Mouse (Mus musculus) spleen, adult 2 months (tissue): Measurements from ENCODE around the gene Dpysl5. TPM values are rescaled to one million over a fixed set of nuclear protein-coding genes. Genes with fewer than 3 reads are reported as not detected.

Experiments used
- DNase-seq, 2 experiments: peaks; one replicate each; pipeline versions ENCODE4 v3.0.0 to v3.0.0-alpha.2; 2012 to 2021; ENCODE audit warnings: low spot score in 2 of 2, low read depth in 1 of 2
- H3K27ac ChIP-seq: fragments of 200-500 bp; 2 replicates; pipeline ENCODE4 v1.5.1; 2012; ENCODE audit warnings: low read length, inconsistent platforms; ENCODE audit not compliant: insufficient read depth
- H3K27me3 ChIP-seq: fragments of 200-500 bp; 2 replicates; pipeline ENCODE4 v1.6.1; 2012; ENCODE audit warnings: mild to moderate bottlenecking, moderate library complexity, low read length, inconsistent platforms; ENCODE audit not compliant: control insufficient read depth, insufficient read depth
- H3K36me3 ChIP-seq: fragments of 200-500 bp; 2 replicates; pipeline ENCODE4 v1.6.1; 2012; ENCODE audit warnings: mild to moderate bottlenecking, low read length, inconsistent platforms; ENCODE audit not compliant: control insufficient read depth, insufficient read depth
- H3K4me1 ChIP-seq: fragments of 200-500 bp; 2 replicates; pipeline ENCODE4 v1.6.1; 2011; ENCODE audit warnings: inconsistent platforms; ENCODE audit not compliant: control insufficient read depth, insufficient read depth, insufficient read length
- H3K4me3 ChIP-seq: fragments of 200-500 bp; 2 replicates; pipeline ENCODE4 v1.5.1; 2011; ENCODE audit warnings: mild to moderate bottlenecking, inconsistent platforms; ENCODE audit not compliant: insufficient read depth, insufficient read length; ENCODE audit errors: extremely low read depth
- CTCF ChIP-seq: fragments of 200-500 bp; IDR thresholded peaks from 2 replicates; pipeline ENCODE4 v1.5.1; 2011; ENCODE audit warnings: mild to moderate bottlenecking, inconsistent platforms; ENCODE audit not compliant: insufficient read depth, insufficient read length, insufficient replicate concordance; ENCODE audit errors: extremely low read depth
- POLR2A ChIP-seq: fragments of 200-500 bp; IDR thresholded peaks from 2 replicates; pipeline ENCODE4 v1.6.1; 2011; ENCODE audit warnings: low read depth, low read length, inconsistent platforms
- WGBS: fragments of 180-500 bp; shearing (Covaris S2); methylation state at CpG from one replicate; pipeline ENCODE4 v1.1.7; 2018; 5-methylcytosine and 5-hydroxymethylcytosine counted together
- polyA plus RNA-seq: library from polyadenylated mRNA; depleted of rRNA; stranded (reverse); fragments of >200 nt; gene quantifications from 2 replicates; pipeline ENCODE4 v1.2.3, GENCODE M21; 2012

The Dpysl5 gene
- polyA plus RNA-seq, 1 experiment: 0.06 TPM

GRCm38 (mm10) chr5:30734666-30735065 is 23.3 kb downstream of the Dpysl5 start:
- no peak for TF ChIP-seq CTCF
- TF ChIP-seq POLR2A: no peak
- WGBS: 70% methylated on average over 4 of the region's 4 CpGs
- Histone ChIP-seq H3K27me3 (no peaks in the 10 kb centered on the region), H3K36me3 (no peaks in the 10 kb centered on the region), H3K4me1 (no peaks in the 10 kb centered on the region), H3K27ac (no peak overlapping the region), H3K4me3 (no peak overlapping the region)
- no peak for DNase-seq

GRCm38 (mm10) chr5:30738127-30738828 is 26.9 kb downstream of the Dpysl5 start:
- WGBS: 55% methylated on average over 10 of the region's 10 CpGs
- H3K27me3 ChIP-seq: no peaks in the 10 kb centered on the region
- H3K36me3 ChIP-seq: no peaks in the 10 kb centered on the region
- H3K4me3 ChIP-seq: no peak overlapping the region
- no peaks in the 10 kb centered on the region for H3K4me1 ChIP-seq
- no peak for DNase-seq
- TF ChIP-seq POLR2A (no peak), CTCF (no peak)
- no peak overlapping the region for H3K27ac ChIP-seq

DNA sequence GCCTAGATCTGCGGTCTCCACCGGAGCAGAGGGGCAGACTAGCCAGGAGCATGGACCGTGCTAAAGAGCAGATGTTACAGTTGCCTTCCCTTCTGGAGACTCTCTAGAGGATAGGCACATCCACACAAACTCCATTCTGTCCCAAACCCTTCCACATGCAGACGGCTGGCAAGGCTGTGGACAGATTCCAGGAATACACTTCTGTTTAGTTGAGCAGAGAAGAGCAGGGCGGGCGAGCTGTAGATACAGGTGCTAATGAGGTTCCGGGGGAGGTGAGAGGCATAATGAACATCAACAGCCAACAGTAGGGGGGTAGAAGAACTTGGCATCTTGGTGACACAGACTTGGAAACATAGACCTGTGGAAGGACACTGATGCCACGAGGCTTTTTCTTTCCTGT is 28.2 kb downstream of the Dpysl5 start:
- Histone ChIP-seq H3K4me1 (no peaks in the 10 kb centered on the region), H3K27me3 (no peaks in the 10 kb centered on the region), H3K27ac (no peak overlapping the region), H3K4me3 (no peak overlapping the region), H3K36me3 (no peaks in the 10 kb centered on the region)
- no peak for DNase-seq
- TF ChIP-seq CTCF (no peak), POLR2A (no peak)
- WGBS: 87% methylated on average over 8 of the region's 8 CpGs

DNA sequence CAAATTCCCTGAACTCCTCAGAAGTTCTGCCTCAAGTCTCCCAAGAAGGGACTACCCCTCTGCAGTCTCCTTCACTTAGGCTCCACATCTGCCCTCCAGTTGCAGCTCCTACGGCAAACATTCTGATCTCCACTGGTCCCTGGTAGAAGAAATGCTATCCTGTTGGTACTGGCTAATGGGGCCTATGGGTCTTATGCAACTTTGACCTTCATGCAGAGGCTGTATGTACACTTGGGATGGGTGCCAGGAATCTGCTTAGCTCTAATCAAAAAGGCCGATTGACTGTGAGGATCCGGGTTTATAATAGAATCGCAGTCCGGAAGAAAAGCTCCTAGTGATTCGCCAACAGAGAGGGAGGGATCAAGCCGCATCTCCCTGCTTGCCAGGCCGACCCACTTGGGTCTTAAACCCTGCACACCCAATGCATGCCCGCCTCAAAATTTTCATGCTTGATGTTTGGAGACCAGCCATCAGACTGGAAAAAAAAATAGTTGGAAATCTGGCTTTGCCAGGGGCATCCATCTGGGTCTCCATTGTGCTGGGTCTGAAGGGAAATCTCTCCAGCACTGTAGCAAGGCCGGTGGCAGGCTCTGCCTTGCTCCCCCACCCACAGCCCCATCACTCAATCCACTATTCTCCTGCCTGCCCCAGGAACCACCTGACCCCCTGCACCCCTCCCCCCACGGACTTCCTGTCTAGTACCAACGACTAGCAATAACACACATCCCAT is 38.4 kb downstream of the Dpysl5 start:
- 75% methylated on average over 12 of the region's 12 CpGs for WGBS
- Histone ChIP-seq H3K36me3 (no peaks in the 10 kb centered on the region), H3K4me3 (no peak overlapping the region), H3K27ac (no peak overlapping the region), H3K4me1 (no peaks in the 10 kb centered on the region), H3K27me3 (no peaks in the 10 kb centered on the region)
- DNase-seq: no peak
- TF ChIP-seq POLR2A: no peak

DNA sequence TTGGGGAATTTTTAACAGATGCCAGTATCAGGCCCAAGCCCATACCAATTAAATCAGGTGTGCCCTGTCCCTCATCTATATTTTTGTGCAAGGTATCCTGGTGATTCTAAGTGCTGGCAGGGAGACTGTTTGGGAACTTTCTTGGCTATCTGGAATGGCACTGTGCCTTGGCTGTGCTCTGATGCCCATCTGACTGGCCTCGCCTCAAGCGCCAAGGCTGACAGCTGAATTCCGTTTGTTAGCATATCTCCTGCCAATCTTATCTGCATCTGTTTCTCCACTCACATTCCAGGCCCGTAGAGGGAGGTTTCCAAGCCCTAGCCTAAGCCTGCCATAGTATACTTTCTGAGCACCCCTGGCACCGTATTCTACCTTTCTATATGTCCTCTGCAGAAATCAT is 39.7 kb downstream of the Dpysl5 start:
- DNase-seq: no peak

DNA sequence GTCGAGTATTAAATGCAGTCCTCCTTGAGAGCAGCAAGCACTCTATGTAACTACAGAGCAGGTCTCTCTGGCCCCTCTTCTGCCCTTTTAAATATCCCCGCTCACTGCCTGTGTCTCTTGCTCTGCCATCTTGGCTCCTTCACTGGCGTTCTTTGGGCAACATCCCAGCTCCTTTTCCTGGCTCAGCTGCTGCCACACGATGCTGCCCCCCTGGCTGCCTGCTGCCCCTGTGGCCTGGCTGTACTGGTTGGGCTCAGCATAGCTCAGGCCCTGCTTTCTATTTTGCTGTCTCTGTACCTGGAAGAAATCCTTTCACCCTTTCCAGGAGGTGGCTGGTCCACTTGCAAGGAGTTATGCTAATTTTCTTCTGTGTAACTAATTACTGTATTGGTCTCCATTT is 41.8 kb downstream of the Dpysl5 start:
- no peak for DNase-seq
- WGBS: 84% methylated on average over 4 of the region's 4 CpGs
- Histone ChIP-seq H3K27ac (no peak overlapping the region), H3K36me3 (no peaks in the 10 kb centered on the region), H3K4me3 (no peak overlapping the region), H3K4me1 (no peaks in the 10 kb centered on the region), H3K27me3 (no peaks in the 10 kb centered on the region; the same call in 1 of the 2 replicates)
- TF ChIP-seq POLR2A (no peak), CTCF (no peak)

More for the DNA sequence above, 39.7 kb downstream of the Dpysl5 start:
- no peak overlapping the region for H3K27ac ChIP-seq
- H3K27me3 ChIP-seq: no peaks in the 10 kb centered on the region; the same call in 1 of the 2 replicates
- H3K4me1 ChIP-seq: no peaks in the 10 kb centered on the region
- 92% methylated on average over 5 of the region's 5 CpGs for WGBS
- TF ChIP-seq POLR2A: no peak
- TF ChIP-seq CTCF: no peak
- no peaks in the 10 kb centered on the region for H3K36me3 ChIP-seq
- H3K4me3 ChIP-seq: no peak overlapping the region

GRCm38 (mm10) chr5:30755215-30755614 is 43.9 kb downstream of the Dpysl5 start:
- Histone ChIP-seq H3K27me3 (no peaks in the 10 kb centered on the region; the same call in 1 of the 2 replicates), H3K4me1 (no peaks in the 10 kb centered on the region), H3K36me3 (no peaks in the 10 kb centered on the region), H3K4me3 (no peak overlapping the region), H3K27ac (no peak overlapping the region)
- no peak for TF ChIP-seq POLR2A
- no peak for TF ChIP-seq CTCF
- WGBS: 66% methylated on average over 5 of the region's 5 CpGs
- no peak for DNase-seq
